Mouse (Mus musculus) layer of hippocampus, postnatal 36 days (tissue): ENCODE measurements around the gene Rraga. TPM values are rescaled to one million over a fixed set of nuclear protein-coding genes. Genes with fewer than 3 reads are reported as not detected.
A peak's percentile ranks its signal among the peaks of the same experiment; 100 is the strongest.

ENCODE experiments used
- DNase-seq, 2 experiments: peaks; one replicate each; pipeline ENCODE4 v3.0.0; 2022
- total RNA-seq, 2 experiments: library from RNA; stranded (reverse); gene quantifications; 2 replicates each; pipeline ENCODE4 v1.2.3; 2021

Gene Rraga
- 100 to 1,000 TPM; 129 to 144 TPM for total RNA-seq

DNA sequence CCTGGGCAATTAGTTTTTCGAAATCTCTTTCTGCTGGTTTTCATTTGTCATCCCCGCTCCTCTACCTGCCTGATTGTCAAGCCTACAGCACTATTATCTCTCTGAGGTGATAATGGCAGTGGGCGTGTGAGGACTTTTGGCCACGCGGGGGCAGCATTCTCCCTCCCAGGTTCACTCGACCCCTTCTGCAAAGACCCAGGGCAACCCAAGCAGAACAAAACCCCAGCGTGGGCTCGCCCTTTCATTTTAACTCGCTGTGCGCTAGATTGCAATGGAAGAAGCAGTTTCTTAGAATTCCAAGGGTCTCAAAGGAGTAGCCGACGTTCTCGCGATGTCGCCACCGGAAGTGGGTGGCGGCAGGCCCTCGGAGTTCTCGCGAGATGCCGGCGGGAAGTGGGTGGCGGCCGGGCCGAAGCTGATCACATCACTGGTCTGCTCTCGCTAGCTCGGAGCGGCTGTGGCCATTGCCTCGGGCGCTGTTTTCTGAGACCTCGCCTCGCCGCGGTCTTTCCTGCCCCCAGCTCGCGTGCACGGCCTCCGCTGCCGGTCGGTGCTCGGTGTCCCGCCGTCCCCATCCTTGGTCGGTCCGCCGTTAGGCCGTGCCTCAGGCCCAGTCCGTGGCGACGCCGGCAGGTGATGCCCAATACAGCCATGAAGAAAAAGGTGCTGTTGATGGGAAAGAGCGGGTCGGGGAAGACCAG is at the start of gene Rraga:
Gene Rraga (plus strand): TSS at position 386 of the 701 bp plus-strand sequence.
- DNase-seq = peak; percentile 91 to 93

DNA sequence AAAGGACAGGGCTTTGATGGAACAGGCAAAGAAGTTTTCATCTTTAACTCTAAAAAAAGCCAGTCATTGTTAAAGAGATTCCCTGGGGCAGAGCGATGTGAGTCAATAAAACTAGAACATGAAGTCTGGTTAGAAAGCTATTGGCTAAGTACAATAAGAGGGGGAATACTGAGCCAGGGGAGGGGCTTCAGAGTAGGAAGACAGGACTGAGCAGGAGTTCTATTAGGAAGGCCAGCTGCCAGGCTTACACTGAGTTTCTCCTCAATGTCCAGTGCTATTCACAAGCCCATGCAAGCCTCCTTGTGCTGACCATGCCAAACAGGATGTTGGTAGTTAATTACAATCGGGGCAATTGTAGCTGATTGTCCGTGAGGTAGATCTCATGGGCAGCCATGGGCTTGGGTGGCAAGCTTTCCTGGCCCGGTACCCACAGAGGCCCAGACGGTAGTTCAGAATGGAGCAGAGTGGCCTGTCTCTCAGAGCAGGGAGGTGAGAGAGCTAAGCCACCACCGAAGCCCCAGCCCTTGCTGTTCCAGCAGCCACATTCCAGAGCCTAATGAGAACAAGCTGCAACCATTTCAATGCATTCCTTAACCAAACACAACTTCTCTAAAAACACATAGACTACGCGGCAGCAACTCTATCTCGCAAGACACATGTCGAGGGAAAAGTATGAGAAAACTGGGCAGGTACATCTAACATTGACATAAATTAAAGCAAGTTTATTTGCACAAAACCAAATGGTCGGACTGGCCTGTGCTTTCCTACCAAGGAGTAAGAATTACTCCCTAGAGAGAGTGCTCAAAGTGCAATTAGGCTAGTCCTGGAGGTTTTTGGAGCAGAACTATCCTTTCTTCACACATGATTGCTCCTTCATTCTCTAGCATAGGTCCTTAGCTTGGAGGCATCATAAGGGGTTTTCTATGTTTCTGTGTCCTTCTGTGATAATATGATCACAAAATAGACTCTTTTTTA is 48.0 kb upstream of the Rraga start:
- no peak for DNase-seq

DNA sequence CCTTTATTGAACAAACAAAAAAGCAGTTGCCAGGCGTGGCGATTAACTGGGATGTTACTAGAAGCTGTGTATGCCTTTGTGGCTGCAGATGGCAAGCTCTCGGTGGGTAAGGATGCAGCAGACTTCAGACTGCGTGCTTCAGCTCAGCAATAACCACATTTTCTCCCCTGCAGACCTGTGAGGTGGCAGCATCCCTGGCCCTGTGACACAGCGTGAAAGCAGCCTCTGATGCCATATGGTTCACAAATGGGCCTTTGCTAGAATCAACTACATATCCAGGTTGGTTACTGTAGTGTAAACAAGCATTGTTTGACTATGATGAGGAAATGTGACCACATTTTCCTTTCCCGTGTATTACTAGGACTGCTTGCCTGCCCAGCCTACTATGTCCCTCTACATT is 46.3 kb upstream of the Rraga start:
- no peak for DNase-seq

DNA sequence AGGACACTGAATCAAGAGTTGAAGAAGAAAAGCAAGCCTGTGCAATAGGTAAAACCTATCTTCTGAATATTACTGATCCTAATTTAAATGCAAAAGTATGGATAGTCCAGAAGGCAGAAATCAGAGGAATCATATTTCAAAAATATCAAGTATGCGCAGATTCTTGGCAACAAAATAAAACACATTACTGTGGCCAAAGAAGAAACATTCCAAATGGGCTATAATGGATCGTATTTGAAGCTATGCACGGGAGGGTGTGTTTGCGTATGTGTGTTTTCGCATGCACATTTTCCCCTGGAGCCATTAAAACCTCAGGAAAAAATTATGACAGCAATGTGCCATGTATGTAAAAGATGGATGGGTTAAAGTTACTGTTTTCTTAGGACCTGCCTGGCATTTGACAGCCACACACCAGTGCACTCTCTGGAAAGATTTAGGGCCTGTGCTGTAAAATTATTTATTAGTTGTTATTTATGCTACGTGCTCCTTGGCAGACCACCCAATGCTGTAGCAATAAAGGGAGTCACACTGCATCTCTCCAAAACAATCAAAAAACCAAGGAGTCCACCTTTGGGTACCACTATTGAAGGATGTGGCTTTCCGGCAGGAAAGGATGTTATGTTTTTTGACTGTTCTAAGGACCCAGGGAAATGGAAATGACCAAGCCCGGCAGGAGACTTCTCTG is 41.9 kb upstream of the Rraga start:
- DNase-seq = no peak

DNA sequence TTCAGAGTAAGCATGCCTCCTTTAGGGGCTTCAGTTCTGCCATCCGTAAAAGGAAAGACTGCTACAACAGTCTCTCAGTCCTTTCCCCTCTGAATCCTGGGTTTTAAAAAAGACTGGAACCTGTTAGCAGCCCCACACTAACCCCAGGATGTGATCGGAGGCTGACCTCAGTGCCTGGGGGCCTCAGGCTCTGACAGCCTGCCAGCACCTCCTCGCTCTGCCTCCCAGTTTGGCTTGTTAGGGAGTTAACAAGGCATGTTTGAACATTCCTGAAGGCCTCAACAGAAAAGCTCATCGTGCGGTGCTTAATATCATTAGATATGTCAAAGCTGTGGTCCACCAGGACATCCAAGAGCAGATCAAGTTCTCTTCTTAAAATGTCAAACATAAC is 41.4 kb upstream of the Rraga start:
- DNase-seq = no peak

DNA sequence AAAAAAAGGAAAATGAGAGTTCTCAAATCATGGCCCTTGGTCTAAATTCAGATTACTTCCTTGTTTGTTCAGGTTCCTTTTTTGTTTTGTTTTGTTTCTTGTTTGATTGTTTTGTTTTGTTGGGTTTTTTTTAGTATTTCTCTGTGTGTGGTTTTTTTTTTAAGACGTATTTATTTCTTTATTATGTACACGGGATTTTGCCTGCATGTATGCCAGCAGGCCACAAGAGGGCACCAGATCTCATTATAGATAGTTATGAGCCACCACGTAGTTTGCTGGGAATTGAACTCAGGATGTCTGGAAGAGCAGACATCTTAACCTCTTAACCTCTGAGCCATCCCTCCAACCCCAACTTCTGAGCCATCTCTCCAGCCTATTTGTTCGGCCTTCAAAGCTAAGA is 37.5 kb upstream of the Rraga start:
- no peak for DNase-seq

DNA sequence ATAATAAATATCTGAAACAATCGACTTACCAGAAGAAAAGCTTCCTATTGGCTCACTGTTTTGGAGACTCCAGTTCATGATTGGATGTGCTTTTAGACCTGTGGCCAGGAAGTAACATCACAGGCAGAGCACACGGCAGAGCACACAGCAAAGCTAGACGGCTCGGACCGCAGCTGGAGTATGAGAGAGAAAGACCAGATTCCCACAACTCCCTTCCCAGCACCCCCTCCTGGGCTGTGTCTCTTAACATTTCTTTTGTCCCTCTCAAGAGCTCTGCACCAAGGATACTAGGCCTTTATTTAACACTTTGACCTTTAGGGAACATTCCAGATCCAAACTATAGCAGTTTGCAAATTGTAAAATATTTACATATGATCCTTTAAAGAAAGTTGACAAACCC is 36.5 kb upstream of the Rraga start:
- no peak for DNase-seq

DNA sequence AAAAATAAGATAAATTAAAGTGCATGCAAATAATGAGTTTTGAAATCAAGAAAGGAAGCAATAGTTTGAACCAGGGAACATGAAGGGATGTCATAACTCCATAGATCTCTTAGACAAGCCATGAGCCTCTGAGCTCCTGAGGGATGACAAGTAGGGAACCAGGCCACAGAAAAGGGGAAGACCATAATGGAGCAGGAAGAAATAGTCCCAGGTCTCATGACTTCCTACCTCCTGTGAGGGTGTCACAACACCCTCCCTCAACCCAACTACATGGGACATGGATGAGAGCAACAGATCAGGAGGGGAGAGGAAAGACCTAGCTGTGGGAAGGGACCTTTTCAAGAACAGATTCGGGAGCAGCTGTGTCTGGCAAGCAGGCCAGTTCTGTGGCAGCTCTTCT is 33.9 kb upstream of the Rraga start:
- no peak for DNase-seq

DNA sequence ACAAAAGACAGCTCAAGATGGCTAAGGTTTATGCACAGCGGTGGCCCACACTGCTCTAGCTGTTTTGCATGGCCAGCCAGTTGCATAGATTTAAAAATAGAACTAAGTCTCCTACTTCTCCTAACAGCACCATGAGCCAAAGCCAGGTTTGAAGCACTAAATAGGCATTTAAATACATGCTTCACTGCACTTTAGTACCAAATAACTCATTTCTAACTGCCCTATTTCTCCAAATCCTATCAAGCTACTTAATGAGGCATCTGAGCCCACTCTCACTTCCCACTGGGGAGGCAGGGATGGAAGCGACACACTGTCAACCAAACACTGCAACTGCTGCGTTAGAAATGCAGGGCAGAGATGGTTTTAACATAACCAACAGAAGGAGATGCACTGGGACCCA is 31.5 kb upstream of the Rraga start:
- no peak for DNase-seq

DNA sequence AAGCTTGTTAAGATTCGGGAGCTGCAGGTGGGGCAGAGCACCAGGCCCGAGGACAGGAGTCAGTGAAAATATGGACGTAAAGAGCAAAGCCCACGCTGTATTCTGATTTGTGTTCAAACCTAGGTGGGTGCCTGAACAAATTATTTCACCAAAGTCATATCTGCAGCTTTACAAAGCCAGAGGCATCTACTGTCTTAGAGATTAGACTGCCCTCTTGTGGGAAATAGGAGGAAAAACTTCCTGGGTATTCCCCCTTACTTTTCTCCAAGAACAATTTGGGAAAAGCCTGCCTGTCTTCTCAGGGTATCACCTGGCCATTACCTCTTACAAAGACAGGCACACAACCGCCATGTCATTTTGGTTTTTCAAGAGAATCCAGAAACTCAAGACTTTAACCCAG is 29.9 kb upstream of the Rraga start:
- no peak for DNase-seq

DNA sequence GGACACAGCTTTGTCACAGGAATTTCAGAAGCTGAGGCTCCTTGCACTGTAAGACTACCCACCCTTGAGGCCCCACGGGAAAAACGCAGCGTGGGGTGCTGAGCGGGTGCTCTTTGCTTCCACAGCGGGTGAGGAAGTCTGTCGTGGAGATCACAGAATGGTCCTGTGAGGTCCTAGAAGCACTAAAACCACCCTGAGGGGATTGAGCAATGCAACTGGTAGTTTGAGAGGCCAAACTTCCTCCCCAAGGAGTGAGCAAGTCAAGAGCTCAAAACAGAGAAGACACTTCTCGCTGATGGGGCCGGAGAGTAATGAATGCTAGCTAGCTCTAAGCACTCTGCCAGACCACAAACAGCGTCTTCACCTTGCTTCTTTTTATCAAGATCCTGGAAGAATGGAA is 27.1 kb upstream of the Rraga start:
- DNase-seq = no peak

DNA sequence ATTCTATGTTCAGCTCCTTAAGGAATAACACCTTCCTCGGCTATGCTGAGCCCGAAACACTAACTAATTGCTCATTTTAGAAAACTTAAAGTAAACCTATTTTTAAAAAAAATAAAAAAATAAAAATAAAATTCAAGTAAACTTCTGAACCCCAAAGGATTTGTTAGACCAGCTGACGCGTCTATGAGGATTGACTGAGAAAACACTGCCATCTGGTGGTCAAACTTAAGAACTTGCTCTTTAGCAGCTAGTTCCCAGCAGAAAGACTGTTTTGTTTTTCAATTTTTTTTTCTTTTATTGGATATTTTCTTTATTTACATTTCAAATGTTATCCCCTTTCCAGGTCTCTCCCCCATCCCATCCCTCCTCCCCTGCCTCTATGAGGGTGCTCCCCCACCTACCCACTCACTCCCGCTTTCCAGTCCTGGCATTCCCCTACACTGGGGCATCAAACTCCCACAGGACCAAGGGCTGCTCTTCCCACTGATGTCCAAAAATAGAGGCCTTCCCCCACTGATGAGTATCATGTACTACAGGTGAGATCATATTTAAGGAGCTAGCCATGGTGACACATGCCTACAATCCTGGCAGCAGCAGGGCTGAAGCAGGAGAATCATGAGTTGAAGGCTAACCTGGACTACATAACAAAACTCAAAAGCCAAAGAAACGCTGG is 20.3 kb upstream of the Rraga start:
- DNase-seq = no peak

DNA sequence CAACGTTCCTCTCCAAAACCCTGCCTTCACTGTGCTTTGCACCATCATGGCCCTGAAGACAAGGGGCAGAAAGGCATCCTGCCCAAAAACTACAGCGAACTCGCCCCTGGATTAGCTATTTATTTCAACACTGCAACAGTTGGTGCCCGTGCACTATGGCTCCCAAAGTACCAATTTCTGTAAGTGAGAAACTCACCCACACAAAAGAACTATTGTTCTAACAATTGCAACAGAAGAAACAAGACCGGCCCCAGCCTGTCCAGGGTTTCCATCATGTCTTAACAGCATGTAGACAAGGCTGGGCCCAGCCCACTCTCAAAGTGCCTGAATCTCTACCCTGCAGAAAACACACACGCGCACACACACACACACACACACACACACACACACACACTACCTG is 18.1 kb upstream of the Rraga start:
- DNase-seq = no peak

DNA sequence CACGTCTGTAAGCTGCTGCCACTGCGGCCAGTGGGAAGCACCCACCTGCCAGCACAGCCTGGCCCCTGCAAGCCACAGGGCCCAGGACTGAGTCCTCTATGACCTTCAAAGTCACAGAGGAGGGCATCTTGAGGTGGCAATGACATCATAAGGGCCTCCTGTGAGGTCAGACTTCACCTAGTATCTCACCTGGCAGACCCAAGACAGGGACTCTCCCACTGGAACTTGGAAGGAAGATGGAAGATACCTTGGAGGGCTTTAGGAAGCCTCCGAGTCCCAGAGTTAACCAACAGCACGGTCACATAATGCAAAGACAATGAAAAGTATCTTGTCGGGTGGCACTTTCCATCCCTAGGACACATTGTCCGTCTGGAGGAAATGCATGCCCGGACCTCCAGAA is 17.2 kb upstream of the Rraga start, which contains the start of gene Saxo1:
Gene Saxo1 (minus strand): TSS at position 101 of the 400 bp plus-strand sequence.
- no peak for DNase-seq

DNA sequence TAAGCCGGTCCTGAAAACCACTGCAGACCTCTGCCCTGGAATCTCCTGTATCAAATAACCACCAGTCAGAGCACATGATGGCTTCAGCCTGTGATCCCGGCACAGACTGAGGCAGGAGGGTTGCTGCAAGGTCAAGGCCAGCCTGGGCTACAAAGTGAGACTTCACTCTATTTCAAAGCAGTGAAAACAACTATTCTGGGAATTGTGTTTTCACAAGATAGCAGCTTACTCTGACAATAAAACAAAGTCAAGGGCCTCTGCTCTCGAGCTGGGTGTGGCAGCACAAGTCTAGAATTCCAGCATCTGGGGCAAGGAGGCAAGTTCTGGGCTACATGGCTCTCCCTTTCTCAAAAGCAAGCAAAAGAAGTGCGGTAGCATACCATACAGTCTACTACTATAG is 16.5 kb upstream of the Rraga start:
- no peak for DNase-seq

DNA sequence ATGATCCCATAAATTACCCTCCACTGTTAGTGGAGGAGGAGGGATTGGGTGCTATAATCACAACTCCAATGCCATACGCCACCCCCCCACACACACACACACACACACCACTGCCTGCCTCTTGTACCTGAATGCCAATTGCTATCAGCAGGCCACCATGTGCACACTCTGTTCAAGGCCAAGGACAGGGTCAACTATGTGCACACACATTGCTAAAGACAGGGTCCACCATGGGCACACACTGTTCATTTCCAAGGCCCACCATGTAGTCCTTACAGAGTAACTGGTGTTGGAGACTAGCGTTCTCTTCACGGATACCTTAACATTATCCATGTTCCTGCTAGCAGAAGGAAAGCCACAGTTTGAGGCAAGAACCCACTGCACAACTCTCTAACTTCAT is 14.4 kb upstream of the Rraga start:
- DNase-seq = no peak

DNA sequence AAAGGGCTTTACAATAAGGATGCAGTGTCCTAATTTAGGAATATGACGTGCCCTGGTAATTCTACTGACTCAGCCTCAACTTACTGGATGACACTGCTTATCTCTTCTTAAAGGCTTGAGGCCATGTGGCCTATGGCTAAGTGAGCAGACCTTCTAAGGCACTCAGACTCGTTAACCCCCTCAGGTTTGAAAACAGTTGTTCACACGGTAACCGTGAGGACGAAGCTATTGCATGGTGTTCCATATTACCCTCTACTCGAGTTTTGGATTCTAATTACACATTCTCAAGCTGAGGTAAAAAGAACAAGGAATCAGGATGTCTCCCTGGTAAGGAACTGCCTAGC is 557 bp upstream of the Rraga start:
- no peak for DNase-seq

DNA sequence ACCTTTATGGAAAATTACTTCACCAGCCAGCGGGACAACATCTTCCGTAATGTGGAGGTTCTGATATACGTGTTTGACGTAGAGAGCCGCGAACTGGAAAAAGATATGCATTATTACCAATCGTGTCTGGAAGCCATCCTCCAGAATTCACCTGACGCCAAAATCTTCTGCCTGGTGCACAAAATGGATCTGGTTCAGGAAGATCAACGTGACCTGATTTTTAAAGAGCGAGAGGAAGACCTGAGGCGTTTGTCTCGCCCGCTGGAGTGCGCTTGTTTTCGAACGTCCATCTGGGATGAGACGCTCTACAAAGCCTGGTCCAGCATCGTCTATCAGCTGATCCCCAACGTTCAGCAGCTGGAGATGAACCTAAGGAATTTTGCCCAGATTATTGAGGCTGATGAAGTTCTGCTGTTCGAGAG is 663 bp downstream of the Rraga start:
- DNase-seq = peak; percentile 26 to 29

DNA sequence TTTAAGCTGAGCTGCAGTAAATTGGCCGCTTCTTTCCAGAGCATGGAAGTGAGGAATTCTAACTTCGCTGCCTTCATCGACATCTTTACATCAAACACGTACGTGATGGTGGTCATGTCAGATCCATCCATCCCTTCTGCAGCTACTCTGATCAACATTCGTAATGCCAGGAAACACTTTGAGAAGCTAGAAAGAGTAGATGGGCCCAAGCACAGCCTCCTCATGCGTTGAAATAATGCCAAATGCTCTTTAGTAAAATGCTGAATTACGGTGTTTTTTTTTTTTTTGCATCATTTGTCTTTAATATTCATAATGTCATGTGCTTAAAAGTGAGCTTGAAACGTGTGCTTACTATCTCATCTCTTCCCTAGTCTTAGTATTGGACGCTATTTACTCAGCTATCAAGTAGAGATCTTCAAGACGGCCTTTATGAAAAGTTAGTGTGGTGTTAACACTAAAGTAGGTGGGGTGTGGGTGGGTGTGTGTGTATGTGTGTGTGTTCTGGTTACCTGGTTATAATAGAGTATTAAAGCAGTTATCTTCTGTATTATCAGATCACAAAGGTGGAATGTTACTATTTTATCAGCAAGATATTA is 1.3 kb downstream of the Rraga start:
- no peak for DNase-seq

DNA sequence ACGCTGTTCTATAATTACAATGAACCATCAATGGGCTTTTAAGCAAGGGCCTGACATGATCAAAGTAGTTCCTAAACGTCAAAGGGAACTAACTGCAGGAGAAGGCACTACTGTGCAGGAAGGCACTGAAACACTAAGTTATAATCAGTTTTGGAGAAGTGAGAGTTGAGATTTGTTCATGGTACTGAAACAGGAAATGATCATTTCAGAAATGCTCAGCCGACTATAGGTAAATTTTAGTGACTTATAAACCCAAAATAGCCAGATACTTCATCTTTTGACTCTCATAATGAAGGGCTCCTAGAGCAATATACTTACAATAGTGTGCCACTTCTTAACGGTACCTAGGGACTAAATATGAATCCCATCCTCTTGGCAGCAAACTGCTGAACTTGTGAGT is 4.6 kb downstream of the Rraga start:
- DNase-seq = no peak

DNA sequence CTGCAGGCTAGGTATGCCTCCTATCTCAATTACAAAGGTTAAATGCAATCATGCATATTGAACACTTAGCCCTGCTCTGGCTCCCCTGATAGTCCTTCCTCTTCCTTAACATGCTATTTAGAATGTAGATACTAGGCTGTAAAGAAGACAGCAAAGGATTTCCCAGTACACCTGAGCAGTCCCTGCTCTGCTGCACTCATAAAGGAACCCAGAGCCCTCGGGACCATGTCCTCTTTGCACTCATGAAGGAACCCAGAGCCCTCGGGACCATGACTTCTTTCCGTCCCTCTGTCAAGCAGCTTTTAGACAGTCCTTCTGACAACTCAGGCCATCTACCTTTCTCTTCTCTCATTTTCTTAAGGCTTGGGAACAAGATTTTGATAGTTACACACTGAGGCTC is 5.1 kb downstream of the Rraga start:
- DNase-seq = no peak

DNA sequence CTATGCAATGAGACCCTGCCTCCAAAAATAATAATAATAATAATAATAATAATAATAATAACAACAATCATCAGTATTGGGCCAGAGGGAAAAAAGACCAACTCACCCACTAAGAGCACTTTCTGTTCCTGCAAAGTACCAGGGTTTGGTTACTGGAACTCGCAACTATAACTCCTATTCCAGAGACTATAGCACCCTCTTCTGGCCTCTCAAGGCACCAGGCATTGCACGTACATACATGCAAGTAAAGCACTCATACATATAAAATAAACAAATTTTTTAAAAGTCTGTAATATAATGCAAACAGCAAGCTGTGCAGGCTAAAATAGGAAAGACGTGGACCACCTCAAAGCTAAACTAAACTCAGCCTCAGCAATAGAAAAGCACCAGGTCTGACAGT is 12.8 kb downstream of the Rraga start:
- DNase-seq = no peak
